Mouse (Mus musculus) stomach, postnatal 0 days (tissue): Measurements from ENCODE around the gene Tanc1. TPM values are rescaled to one million over a fixed set of nuclear protein-coding genes. Genes with fewer than 3 reads are reported as not detected.

ENCODE experiments used
- ATAC-seq: fragments of 200-750 bp; cut with Nextera tagmentation; 2 replicates; pipeline ENCODE4 v1.8.0; 2017; ENCODE audit not compliant: low FRiP score, low TSS enrichment
- DNase-seq: peaks from one replicate; pipeline ENCODE4 v3.0.0-alpha.2; 2016; ENCODE audit warnings: low spot score
- H3K27ac ChIP-seq: fragments of 300-500 bp; sonication (generic); replicated peaks from 2 replicates; pipeline ENCODE4 v1.5.1; 2014; ENCODE audit warnings: mild to moderate bottlenecking, control low read depth
- H3K27me3 ChIP-seq: fragments of 300-500 bp; sonication (generic); 2 replicates; pipeline ENCODE4 v1.6.1; 2014; ENCODE audit warnings: low read length; ENCODE audit not compliant: control insufficient read depth, insufficient read depth
- H3K36me3 ChIP-seq: fragments of 300-500 bp; sonication (generic); 2 replicates; pipeline ENCODE4 v1.6.1; 2014; ENCODE audit warnings: low read length, mixed read lengths; ENCODE audit not compliant: control insufficient read depth, insufficient read depth
- H3K4me1 ChIP-seq: fragments of 300-500 bp; sonication (generic); replicated peaks from 2 replicates; pipeline ENCODE4 v1.6.1; 2014; ENCODE audit warnings: antibody characterized with exemption; ENCODE audit not compliant: control insufficient read depth, insufficient read depth
- H3K4me2 ChIP-seq: fragments of 300-500 bp; sonication (generic); replicated peaks from 2 replicates; pipeline ENCODE4 v1.6.1; 2014; ENCODE audit warnings: low read depth, mild to moderate bottlenecking, control low read depth, moderate library complexity
- H3K4me3 ChIP-seq: fragments of 300-500 bp; sonication (generic); 2 replicates; pipeline ENCODE4 v1.5.1; 2014; ENCODE audit warnings: low read depth, low read length, control low read depth
- H3K9ac ChIP-seq: fragments of 300-500 bp; sonication (generic); 2 replicates; pipeline ENCODE4 v1.6.1; 2014; ENCODE audit warnings: mild to moderate bottlenecking, low read length, control low read depth, mixed read lengths
- H3K9me3 ChIP-seq: fragments of 300-500 bp; sonication (generic); 2 replicates; pipeline ENCODE4 v1.6.1; 2016; ENCODE audit warnings: low read length; ENCODE audit not compliant: control insufficient read depth
- CTCF ChIP-seq: IDR thresholded peaks from 2 replicates; pipeline ENCODE4 v1.5.1; 2016; ENCODE audit warnings: antibody characterized with exemption, low read depth, mild to moderate bottlenecking, moderate library complexity
- EP300 ChIP-seq: optimal IDR thresholded peaks from 2 replicates; pipeline ENCODE3; 2016; ENCODE audit warnings: antibody characterized with exemption
- WGBS: fragments of 180-500 bp; shearing (Covaris S2); extraction: QIAGEN DNeasy Blood & Tissue Kit; methylation state at CpG from one replicate; pipeline ENCODE4 v1.1.7; 2014; 5-methylcytosine and 5-hydroxymethylcytosine counted together
- polyA plus RNA-seq: library from polyadenylated mRNA; unstranded; fragments of >200 nt; fragmentation: Nextera tagmentation; extraction: Ambion mirVana; gene quantifications from 2 replicates; pipeline ENCODE4 v1.2.1, GENCODE M21; 2015

The Tanc1 gene
- polyA plus RNA-seq, 1 experiment from 2014 or later: 13.4 TPM

GRCm38 (mm10) chr2:59718601-59719416 is 107.0 kb downstream of the Tanc1 start:
- no peaks in the 10 kb centered on the region for H3K27me3 ChIP-seq
- DNase-seq (no peak), ATAC-seq (peak; percentile 18; the same call in 1 of the 2 replicates)
- H3K4me2 ChIP-seq: no peak overlapping the region
- peaks cover 9% of the 10 kb centered on the region; the same call in 1 of the 2 replicates for H3K4me1 ChIP-seq
- no peak overlapping the region for H3K9ac ChIP-seq
- no peak for TF ChIP-seq EP300
- no peak for TF ChIP-seq CTCF
- H3K36me3 ChIP-seq: no peaks in the 10 kb centered on the region
- peak overlapping the region; percentile 63 for H3K27ac ChIP-seq
- no peaks in the 10 kb centered on the region for H3K9me3 ChIP-seq
- no peak overlapping the region for H3K4me3 ChIP-seq
- WGBS: 44% methylated on average over 24 of the region's 24 CpGs

- no peak overlapping the region for H3K4me2 ChIP-seq
- H3K27ac ChIP-seq: peak overlapping the region; percentile 63; the same call in 1 of the 2 replicates
- H3K27me3 ChIP-seq: no peaks in the 10 kb centered on the region
- TF ChIP-seq EP300: no peak
- TF ChIP-seq CTCF: no peak
- no peaks in the 10 kb centered on the region for H3K36me3 ChIP-seq
- H3K9me3 ChIP-seq: no peaks in the 10 kb centered on the region
- WGBS: 44% methylated on average over 4 of the region's 4 CpGs
- DNase-seq: no peak
- H3K9ac ChIP-seq: no peak overlapping the region
- no peak for ATAC-seq
- H3K4me1 ChIP-seq: peaks cover 9% of the 10 kb centered on the region; the same call in 1 of the 2 replicates
- no peak overlapping the region for H3K4me3 ChIP-seq
These were observed 108.0 kb downstream of the Tanc1 start for GRCm38 (mm10) chr2:59719831-59720230.

- DNase-seq (no peak), ATAC-seq (no peak)
- 59% methylated on average over 8 of the region's 8 CpGs for WGBS
These were observed 109.3 kb downstream of the Tanc1 start for GRCm38 (mm10) chr2:59721119-59721518.

GRCm38 (mm10) chr2:59721758-59722157 is 109.9 kb downstream of the Tanc1 start:
- H3K4me2 ChIP-seq: no peak overlapping the region
- DNase-seq (no peak), ATAC-seq (no peak)
- H3K27ac ChIP-seq: no peak overlapping the region
- H3K9me3 ChIP-seq: no peaks in the 10 kb centered on the region
- no peaks in the 10 kb centered on the region for H3K27me3 ChIP-seq
- WGBS: 40% methylated on average over 5 of the region's 5 CpGs
- no peaks in the 10 kb centered on the region for H3K36me3 ChIP-seq
- TF ChIP-seq EP300: no peak
- TF ChIP-seq CTCF: no peak
- peaks cover 5% of the 10 kb centered on the region; the same call in 1 of the 2 replicates for H3K4me1 ChIP-seq
- H3K4me3 ChIP-seq: no peak overlapping the region
- H3K9ac ChIP-seq: no peak overlapping the region

More at GRCm38 (mm10) chr2:59721119-59721518, 109.3 kb downstream of the Tanc1 start:
- Histone ChIP-seq H3K9ac (no peak overlapping the region), H3K36me3 (no peaks in the 10 kb centered on the region), H3K27me3 (no peaks in the 10 kb centered on the region), H3K4me1 (peaks cover 5% of the 10 kb centered on the region; the same call in 1 of the 2 replicates), H3K4me2 (no peak overlapping the region), H3K4me3 (no peak overlapping the region), H3K9me3 (no peaks in the 10 kb centered on the region), H3K27ac (no peak overlapping the region)
- TF ChIP-seq CTCF (no peak), EP300 (no peak)

GRCm38 (mm10) chr2:59723311-59723710 is 111.5 kb downstream of the Tanc1 start:
- ATAC-seq: no peak
- WGBS: 89% methylated on average over 5 of the region's 5 CpGs

More at GRCm38 (mm10) chr2:59723311-59723710, 111.5 kb downstream of the Tanc1 start:
- TF ChIP-seq EP300: no peak
- no peak for TF ChIP-seq CTCF
- Histone ChIP-seq H3K27ac (no peak overlapping the region), H3K9ac (no peak overlapping the region), H3K4me1 (0 out of 2 replicates have a peak, but pooled peaks cover 5% of the 10 kb centered on the region), H3K9me3 (no peaks in the 10 kb centered on the region), H3K4me2 (no peak overlapping the region), H3K27me3 (no peaks in the 10 kb centered on the region), H3K4me3 (no peak overlapping the region), H3K36me3 (no peaks in the 10 kb centered on the region)
- DNase-seq: no peak
